Comparison of ENCODE assay signal across 8 mouse cellular contexts in the genomic region with DNA sequence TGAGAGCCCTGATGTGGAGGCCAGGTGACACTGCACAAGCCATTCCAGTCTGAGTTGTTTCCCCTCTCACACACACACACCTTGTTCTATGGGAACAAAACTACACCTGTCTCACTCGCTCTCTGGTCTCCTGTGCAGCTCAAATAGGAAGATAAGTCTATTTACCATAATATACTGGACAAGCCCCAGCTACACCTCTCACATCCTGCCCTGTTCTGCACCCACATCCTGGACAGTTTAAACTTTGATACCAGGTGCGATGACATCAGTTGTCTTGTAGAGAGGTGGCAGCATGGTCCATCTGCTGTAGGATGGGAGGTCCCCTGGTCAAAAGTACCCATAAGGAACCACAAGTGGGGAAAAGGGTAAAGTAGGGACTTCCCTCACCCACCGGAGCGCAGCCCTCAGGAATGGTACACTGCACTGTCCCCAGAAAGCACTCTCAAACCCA. TPM values are rescaled to one million over a fixed set of nuclear protein-coding genes. Genes with fewer than 3 reads are reported as not detected.
A peak's percentile ranks its signal among the peaks of the same experiment; 100 is the strongest.
DNase-seq lines count a peak whose midpoint lies in the region; ATAC-seq and TF ChIP-seq lines count a peak whose summit lies in the region.

No protein-coding gene starts in this region.

- WGBS in embryonic facial prominence, embryonic 15.5 days: 47% methylated on average over 4 of the region's 4 CpGs
- 60% methylated on average over 4 of the region's 4 CpGs for WGBS in limb, embryonic 11.5 days
- 62% methylated on average over 4 of the region's 4 CpGs for WGBS in neural tube, embryonic 12.5 days

- H3K9me3 ChIP-seq in embryonic facial prominence, embryonic 15.5 days (replicated peaks): no peaks in the 10 kb centered on the region
- no peaks in the 10 kb centered on the region for H3K9me3 ChIP-seq in limb, embryonic 11.5 days (ENCODE audit: control insufficient read depth, low read length)
- H3K9me3 ChIP-seq in neural tube, embryonic 12.5 days: no peaks in the 10 kb centered on the region

- no peaks in the 10 kb centered on the region for H3K36me3 ChIP-seq in embryonic facial prominence, embryonic 15.5 days
- no peaks in the 10 kb centered on the region for H3K36me3 ChIP-seq in limb, embryonic 11.5 days (ENCODE audit: control insufficient read depth, insufficient read depth, low read length)
- no peaks in the 10 kb centered on the region for H3K36me3 ChIP-seq in neural tube, embryonic 12.5 days

- H3K4me2 ChIP-seq in embryonic facial prominence, embryonic 15.5 days (replicated peaks): peak overlapping the region; percentile 81
- peak overlapping the region; percentile 71 for H3K4me2 ChIP-seq in limb, embryonic 11.5 days (ENCODE audit: low read depth, severe bottlenecking)
- peak overlapping the region; percentile 79 for H3K4me2 ChIP-seq in neural tube, embryonic 12.5 days (replicated peaks)

- ATAC-seq in embryonic facial prominence, embryonic 15.5 days (ENCODE audit: insufficient number of reproducible peaks, low FRiP score, low TSS enrichment, low read depth): no peak
- no peak for ATAC-seq in limb, embryonic 11.5 days (ENCODE audit: insufficient number of reproducible peaks, low FRiP score, low TSS enrichment, low read depth)
- ATAC-seq in neural tube, embryonic 12.5 days (ENCODE audit: low FRiP score, low read depth): no peak

- peak overlapping the region; percentile 71 for H3K4me3 ChIP-seq in layer of hippocampus, adult 2 months
- peak overlapping the region; percentile 85 for H3K4me3 ChIP-seq in embryonic facial prominence, embryonic 15.5 days (replicated peaks)
- H3K4me3 ChIP-seq in limb, embryonic 11.5 days (ENCODE audit: low read depth, low read length): peak overlapping the region; percentile 68
- peak overlapping the region; percentile 93 for H3K4me3 ChIP-seq in neural tube, embryonic 12.5 days

- H3K9ac ChIP-seq in embryonic facial prominence, embryonic 15.5 days: peak overlapping the region; percentile 89; the same call in 1 of the 2 replicates
- no peak overlapping the region for H3K9ac ChIP-seq in limb, embryonic 11.5 days (ENCODE audit: low read length)
- H3K9ac ChIP-seq in neural tube, embryonic 12.5 days: peak overlapping the region; percentile 89

- no peaks in the 10 kb centered on the region for H3K27me3 ChIP-seq in embryonic facial prominence, embryonic 15.5 days
- no peaks in the 10 kb centered on the region for H3K27me3 ChIP-seq in limb, embryonic 11.5 days (ENCODE audit: control insufficient read depth, insufficient read depth, low read length)
- no peaks in the 10 kb centered on the region for H3K27me3 ChIP-seq in neural tube, embryonic 12.5 days (replicated peaks)

- TF ChIP-seq CTCF in layer of hippocampus, adult 2 months (conservative IDR thresholded peaks at IDR 0.05): no peak

- DNase-seq in layer of hippocampus, adult 2 months (ENCODE audit: low spot score in 2 of 2): no peak
- no peak for DNase-seq in layer of hippocampus, adult 8-10 months (ENCODE audit: low spot score in 2 of 2)
- DNase-seq in limb, embryonic 11.5 days (ENCODE audit: low spot score): no peak
- no peak for DNase-seq in gastrocnemius, adult 18-20 months (ENCODE audit: low spot score)
- DNase-seq in adrenal gland, adult (ENCODE audit: inconsistent age in 2 of 2, low spot score in 1 of 2): no peak
- no peak for DNase-seq in ovary, adult 18-20 months (ENCODE audit: low spot score)

- peak overlapping the region; percentile 97 for H3K27ac ChIP-seq in layer of hippocampus, adult 2 months
- peak overlapping the region; percentile 84 for H3K27ac ChIP-seq in embryonic facial prominence, embryonic 15.5 days (replicated peaks)
- H3K27ac ChIP-seq in limb, embryonic 11.5 days (replicated peaks; ENCODE audit: low read depth, low read length): no peak overlapping the region
- no peak overlapping the region for H3K27ac ChIP-seq in neural tube, embryonic 12.5 days

- peaks cover 63% of the 10 kb centered on the region for H3K4me1 ChIP-seq in embryonic facial prominence, embryonic 15.5 days
- peaks cover 46% of the 10 kb centered on the region for H3K4me1 ChIP-seq in limb, embryonic 11.5 days (ENCODE audit: control insufficient read depth, insufficient read depth, low read length)
- peaks cover 61% of the 10 kb centered on the region for H3K4me1 ChIP-seq in neural tube, embryonic 12.5 days

RNA-seq across cellular contexts. Expression of a gene that starts 1.1 kb away (rescaled TPM):
- total RNA-seq in layer of hippocampus, adult 2 months (2021): 100 to 1,000 TPM; 181 to 201 TPM
- 100 to 1,000 TPM; 174 to 191 (median 186) TPM for total RNA-seq in layer of hippocampus, adult 8-10 months (2022)
- 20.1 and 24.4 TPM in 2 replicates for polyA plus RNA-seq in embryonic facial prominence, embryonic 15.5 days (2015; fragmentation: Nextera tagmentation; extraction: Ambion mirVana)
- polyA plus RNA-seq in limb, embryonic 11.5 days (2014; fragmentation: Nextera tagmentation; extraction: Ambion mirVana): 15.4 and 16.6 TPM in 2 replicates
- 19.7 and 21.2 TPM in 2 replicates for polyA plus RNA-seq in neural tube, embryonic 12.5 days (2016; fragmentation: Nextera tagmentation; extraction: Ambion mirVana)
- total RNA-seq in gastrocnemius, adult 18-20 months (2021): 10 to 100 TPM; 50.7 to 60.8 TPM

RNA-seq across cellular contexts. Expression of a gene that starts 22.0 kb away (rescaled TPM):
- total RNA-seq in layer of hippocampus, adult 2 months (2021): 10 to 100 TPM; 63.4 to 70.7 TPM
- total RNA-seq in layer of hippocampus, adult 8-10 months (2022): 10 to 100 TPM; 60.3 to 77.2 (median 67.3) TPM
- 13.0 and 13.7 TPM in 2 replicates for polyA plus RNA-seq in embryonic facial prominence, embryonic 15.5 days (2015; fragmentation: Nextera tagmentation; extraction: Ambion mirVana)
- 5.6 and 7.5 TPM in 2 replicates for polyA plus RNA-seq in limb, embryonic 11.5 days (2014; fragmentation: Nextera tagmentation; extraction: Ambion mirVana)
- 18.5 and 19.0 TPM in 2 replicates for polyA plus RNA-seq in neural tube, embryonic 12.5 days (2016; fragmentation: Nextera tagmentation; extraction: Ambion mirVana)
- total RNA-seq in gastrocnemius, adult 18-20 months (2021): under 1 TPM; 0.16 to 0.81 TPM

RNA-seq across cellular contexts. Expression of a gene that starts 35.9 kb away (rescaled TPM):
- total RNA-seq in layer of hippocampus, adult 2 months (2021): 10 to 100 TPM; 57.5 to 58.7 TPM
- 10 to 100 TPM; 64.8 to 79.5 (median 68.0) TPM for total RNA-seq in layer of hippocampus, adult 8-10 months (2022)
- polyA plus RNA-seq in embryonic facial prominence, embryonic 15.5 days (2015; fragmentation: Nextera tagmentation; extraction: Ambion mirVana): 27.5 and 34.4 TPM in 2 replicates
- 4.2 and 4.4 TPM in 2 replicates for polyA plus RNA-seq in limb, embryonic 11.5 days (2014; fragmentation: Nextera tagmentation; extraction: Ambion mirVana)
- polyA plus RNA-seq in neural tube, embryonic 12.5 days (2016; fragmentation: Nextera tagmentation; extraction: Ambion mirVana): 5.9 and 7.0 TPM in 2 replicates
- total RNA-seq in gastrocnemius, adult 18-20 months (2021): 1 to 10 TPM; 2.8 to 3.4 TPM

Comparison
In these comparisons a context has a peak if more than half of its experiments do, and no peak if none do; other contexts are left out.
1. H3K27ac ChIP-seq: peak in layer of hippocampus, adult 2 months (single experiment) and embryonic facial prominence, embryonic 15.5 days (single experiment); none in limb, embryonic 11.5 days (single experiment) and neural tube, embryonic 12.5 days (single experiment).
2. RNA of a gene that starts 22.0 kb away (total RNA-seq): 63.4 to 70.7 TPM in layer of hippocampus, adult 2 months and 60.3 to 77.2 TPM in layer of hippocampus, adult 8-10 months; 0.16 to 0.81 TPM in gastrocnemius, adult 18-20 months; every median in the first group is over 10 times any median in the second.
3. RNA of a gene that starts 35.9 kb away (total RNA-seq): 64.8 to 79.5 TPM in layer of hippocampus, adult 8-10 months and 57.5 to 58.7 TPM in layer of hippocampus, adult 2 months; 2.8 to 3.4 TPM in gastrocnemius, adult 18-20 months; every median in the first group is over 10 times any median in the second.
4. Peak in every context shown above with its lines, with median percentiles within 50 percentile points of each other: H3K4me3 ChIP-seq and H3K4me2 ChIP-seq.